Mouse (Mus musculus) forebrain, embryonic 10.5 days (tissue): ENCODE results near the gene Inca1. TPM values are rescaled to one million over a fixed set of nuclear protein-coding genes. Genes with fewer than 3 reads are reported as not detected.
A peak's percentile ranks its signal among the peaks of the same experiment; 100 is the strongest.

ENCODE experiments used
- DNase-seq: peaks from one replicate; pipeline ENCODE4 v3.0.0-alpha.2; 2017; ENCODE audit warnings: low spot score; ENCODE audit errors: extremely low spot score
- H3K27ac ChIP-seq: fragments of 300-500 bp; sonication (generic); 2 replicates; pipeline ENCODE4 v1.5.1; 2016; ENCODE audit warnings: mild to moderate bottlenecking
- H3K27me3 ChIP-seq: fragments of 300-500 bp; sonication (generic); 2 replicates; pipeline ENCODE4 v1.6.1; 2016; ENCODE audit warnings: mild to moderate bottlenecking; ENCODE audit not compliant: poor library complexity, severe bottlenecking
- H3K36me3 ChIP-seq: fragments of 300-500 bp; sonication (generic); replicated peaks from 2 replicates; pipeline ENCODE4 v1.6.1; 2016; ENCODE audit warnings: mild to moderate bottlenecking, moderate library complexity
- H3K4me1 ChIP-seq: fragments of 300-500 bp; sonication (generic); 2 replicates; pipeline ENCODE4 v1.6.1; 2016
- H3K4me3 ChIP-seq: fragments of 300-500 bp; sonication (generic); 2 replicates; pipeline ENCODE4 v1.5.1; 2016; ENCODE audit warnings: mild to moderate bottlenecking, moderate library complexity
- H3K9me3 ChIP-seq: fragments of 300-500 bp; sonication (generic); 2 replicates; pipeline ENCODE4 v1.6.1; 2016; ENCODE audit warnings: mild to moderate bottlenecking, moderate library complexity
- WGBS: fragments of 180-500 bp; shearing (Covaris S2); methylation state at CpG from one replicate; pipeline ENCODE4 v1.1.7; 2016; 5-methylcytosine and 5-hydroxymethylcytosine counted together
- polyA plus RNA-seq: library from polyadenylated mRNA; unstranded; fragments of >200 nt; fragmentation: Nextera tagmentation; extraction: Ambion mirVana; gene quantifications from 2 replicates; pipeline ENCODE4 v1.2.1, GENCODE M21; 2016

Gene Inca1
- polyA plus RNA-seq, 1 experiment from 2014 or later = 1.1 TPM

DNA sequence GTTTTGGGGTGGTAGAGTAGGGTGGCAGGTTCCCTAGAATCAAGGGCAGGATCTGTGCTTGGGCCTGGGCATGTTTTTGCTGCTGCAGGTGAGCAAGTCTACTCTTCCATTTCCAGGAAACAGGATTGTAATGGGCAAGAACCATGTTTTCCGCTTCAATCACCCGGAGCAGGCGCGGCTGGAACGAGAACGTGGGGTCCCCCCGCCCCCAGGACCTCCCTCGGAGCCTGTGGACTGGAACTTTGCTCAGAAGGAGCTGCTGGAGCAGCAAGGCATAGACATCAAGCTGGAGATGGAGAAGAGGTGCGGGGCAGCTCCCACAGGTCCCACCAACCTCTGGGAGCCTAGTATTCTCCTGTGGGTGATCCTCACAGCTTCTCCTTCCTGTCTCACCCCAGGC is 24.8 kb upstream of the Inca1 start:
- Histone ChIP-seq H3K27me3 (no peaks in the 10 kb centered on the region), H3K4me1 (no peaks in the 10 kb centered on the region), H3K36me3 (peaks cover 96% of the 10 kb centered on the region), H3K27ac (no peak overlapping the region), H3K9me3 (no peaks in the 10 kb centered on the region), H3K4me3 (no peak overlapping the region)
- DNase-seq = no peak
- 93% methylated on average over 9 of the region's 9 CpGs for WGBS

DNA sequence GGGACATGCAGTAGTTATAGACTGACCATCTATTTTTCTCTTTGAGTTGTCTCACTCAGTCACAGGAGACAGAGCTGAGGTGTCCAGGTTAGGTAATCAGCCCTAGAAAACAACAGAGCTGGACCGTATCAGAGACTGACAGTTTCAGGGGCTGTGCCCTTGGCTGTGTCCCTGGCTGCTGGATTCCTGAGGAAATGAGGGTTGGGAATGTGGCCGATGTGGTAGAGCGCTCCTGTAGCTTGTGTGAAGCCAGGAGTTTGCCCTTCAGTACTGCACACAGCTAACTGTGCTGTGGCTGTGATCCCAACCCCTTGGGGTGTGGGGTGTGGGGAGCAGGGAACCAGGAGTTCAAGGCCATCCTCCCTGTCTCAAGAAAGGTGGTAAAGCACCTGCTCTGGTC is 21.1 kb upstream of the Inca1 start:
- Histone ChIP-seq H3K4me1 (no peaks in the 10 kb centered on the region), H3K27me3 (no peaks in the 10 kb centered on the region), H3K27ac (no peak overlapping the region), H3K9me3 (no peaks in the 10 kb centered on the region), H3K36me3 (peaks cover 99% of the 10 kb centered on the region), H3K4me3 (no peak overlapping the region)
- WGBS = 96% methylated on average over 3 of the region's 3 CpGs
- DNase-seq = no peak

DNA sequence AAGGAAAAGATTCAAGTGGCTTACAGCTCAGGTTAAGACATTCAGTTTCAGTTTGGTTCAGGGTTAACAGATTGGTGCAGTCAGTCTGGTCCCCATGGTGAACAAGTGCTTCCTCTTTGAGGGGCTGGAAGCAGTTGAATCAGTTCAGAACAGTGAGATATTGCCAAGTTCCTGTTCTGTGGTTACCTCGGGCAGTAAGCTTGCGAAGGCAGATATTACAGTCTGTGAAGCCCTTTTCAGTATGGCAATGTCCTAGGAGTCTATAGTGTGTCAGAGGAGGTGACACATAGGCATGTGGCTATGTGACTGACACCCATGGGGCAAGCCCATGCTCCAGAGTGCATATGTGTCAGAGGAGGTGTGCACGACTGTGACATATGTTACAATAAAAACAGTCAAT is 20.6 kb upstream of the Inca1 start:
- DNase-seq = no peak
- Histone ChIP-seq H3K27ac (no peak overlapping the region), H3K4me3 (no peak overlapping the region), H3K36me3 (peaks cover 98% of the 10 kb centered on the region), H3K27me3 (no peaks in the 10 kb centered on the region), H3K9me3 (no peaks in the 10 kb centered on the region), H3K4me1 (no peaks in the 10 kb centered on the region)
- 93% methylated on average over 3 of the region's 3 CpGs for WGBS

DNA sequence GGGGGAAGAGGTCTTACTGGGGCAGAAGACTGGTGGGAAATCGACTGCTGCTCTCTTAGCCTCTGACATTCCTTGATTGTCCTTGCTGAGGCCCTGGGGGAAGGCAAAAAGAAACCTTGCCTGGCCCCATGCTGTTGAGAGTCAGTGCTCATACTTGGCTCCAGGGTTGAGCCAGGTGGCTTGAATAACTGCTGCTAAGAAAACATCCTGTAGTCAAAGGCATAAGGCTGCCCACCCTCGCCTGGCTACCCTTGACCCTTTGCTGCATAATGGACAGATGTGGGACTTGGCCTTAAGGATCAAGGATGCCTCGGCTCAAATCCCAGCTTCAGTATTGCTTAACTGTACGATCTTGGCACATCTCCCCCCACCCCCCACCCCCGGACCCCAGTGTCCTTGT is 18.5 kb upstream of the Inca1 start:
- Histone ChIP-seq H3K27me3 (no peaks in the 10 kb centered on the region), H3K4me1 (no peaks in the 10 kb centered on the region), H3K4me3 (no peak overlapping the region), H3K27ac (no peak overlapping the region), H3K9me3 (no peaks in the 10 kb centered on the region), H3K36me3 (peaks cover 88% of the 10 kb centered on the region)
- DNase-seq = no peak
- 79% methylated on average over 5 of the region's 5 CpGs for WGBS

DNA sequence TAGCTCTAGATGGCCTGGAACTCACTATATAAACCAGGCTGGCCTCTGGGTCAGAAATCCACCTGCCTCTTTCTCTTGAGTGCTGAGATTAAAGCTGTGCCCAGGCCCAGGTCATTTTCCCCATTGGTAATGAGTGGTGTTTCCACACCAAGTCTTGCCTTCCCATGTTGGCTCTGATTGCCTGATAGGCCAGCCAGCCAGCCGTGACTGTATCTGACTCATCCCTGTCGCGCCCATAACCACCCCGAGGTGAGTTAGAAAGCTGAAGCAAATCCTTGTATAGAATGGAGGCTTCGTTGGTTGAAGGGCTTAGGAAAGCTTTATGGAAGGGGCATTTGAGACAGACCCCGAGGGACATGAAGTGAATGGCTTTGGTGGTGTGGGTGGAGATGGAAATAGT is 15.9 kb upstream of the Inca1 start:
- H3K27me3 ChIP-seq = no peaks in the 10 kb centered on the region
- DNase-seq = no peak
- WGBS = 95% methylated on average over 6 of the region's 6 CpGs
- H3K27ac ChIP-seq = no peak overlapping the region
- no peaks in the 10 kb centered on the region for H3K4me1 ChIP-seq
- H3K4me3 ChIP-seq = no peak overlapping the region
- H3K36me3 ChIP-seq = peaks cover 87% of the 10 kb centered on the region
- H3K9me3 ChIP-seq = no peaks in the 10 kb centered on the region

DNA sequence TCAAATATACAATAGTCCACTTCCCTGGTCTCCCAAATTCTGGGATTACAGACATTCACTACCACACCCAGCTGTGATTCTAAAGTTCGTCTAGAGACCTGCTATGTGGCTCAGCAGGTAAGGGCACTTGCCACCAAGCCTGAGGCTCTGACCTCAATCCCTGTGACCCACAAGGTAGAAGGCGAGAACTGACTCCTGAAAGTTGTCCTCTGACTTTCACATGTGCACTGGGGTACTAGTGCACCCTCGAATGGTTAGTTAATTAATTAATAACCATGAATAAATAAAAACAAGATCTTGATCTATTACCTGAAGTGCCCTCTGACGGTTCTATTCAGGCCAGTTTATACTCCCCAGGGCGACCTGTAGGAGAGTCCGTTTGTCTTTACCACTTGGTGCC is 13.3 kb upstream of the Inca1 start:
- no peak overlapping the region for H3K27ac ChIP-seq

DNA sequence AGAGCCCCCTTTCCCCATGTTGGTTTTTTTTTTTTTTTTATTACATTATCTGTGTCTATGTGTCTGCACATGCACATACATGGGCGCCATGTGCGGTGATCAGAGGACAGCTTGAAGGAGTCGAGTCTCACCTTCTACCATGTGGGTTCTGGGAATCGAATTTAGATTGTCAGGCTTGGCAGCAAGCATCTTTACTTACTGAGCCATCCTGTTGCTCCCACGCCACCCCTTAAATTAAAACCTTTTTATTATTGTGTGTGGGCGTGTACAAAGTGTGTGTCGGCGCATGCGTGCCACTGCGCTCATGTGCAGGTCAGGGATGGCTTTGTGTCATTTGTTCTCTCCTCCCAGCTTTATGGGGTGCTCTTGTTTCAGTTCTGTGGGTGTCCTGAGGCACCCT is 11.1 kb upstream of the Inca1 start:
- H3K4me1 ChIP-seq = no peaks in the 10 kb centered on the region

More for the DNA sequence above, 13.3 kb upstream of the Inca1 start:
- DNase-seq = no peak
- no peaks in the 10 kb centered on the region for H3K4me1 ChIP-seq
- peaks cover 87% of the 10 kb centered on the region for H3K36me3 ChIP-seq
- H3K4me3 ChIP-seq = no peak overlapping the region
- WGBS = 87% methylated on average over 6 of the region's 6 CpGs
- H3K9me3 ChIP-seq = no peaks in the 10 kb centered on the region
- no peaks in the 10 kb centered on the region for H3K27me3 ChIP-seq

DNA sequence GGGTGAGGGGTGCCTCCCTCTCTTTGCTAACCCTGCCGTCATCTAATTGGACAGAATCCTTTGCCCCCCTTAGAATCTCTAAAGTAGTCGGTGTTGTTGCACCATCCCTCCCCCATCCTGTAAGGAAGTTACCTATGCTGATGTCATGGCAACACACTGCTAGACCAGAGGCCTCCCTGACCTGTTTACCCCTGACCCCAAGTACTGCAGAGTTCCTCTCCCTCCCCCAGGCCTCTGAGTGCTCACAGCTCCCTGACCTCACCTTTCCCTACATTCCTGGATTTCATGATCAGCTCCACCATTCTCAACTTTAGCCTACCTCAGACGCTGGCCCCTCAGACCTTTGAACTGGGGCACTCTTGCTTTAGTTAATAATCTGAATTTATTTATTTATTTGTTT is 6.2 kb upstream of the Inca1 start:
- peaks cover 19% of the 10 kb centered on the region for H3K4me1 ChIP-seq
- H3K36me3 ChIP-seq = peaks cover 89% of the 10 kb centered on the region
- 87% methylated on average over 3 of the region's 3 CpGs for WGBS

More for the DNA sequence above, 11.1 kb upstream of the Inca1 start:
- H3K36me3 ChIP-seq = peaks cover 87% of the 10 kb centered on the region
- H3K27ac ChIP-seq = no peak overlapping the region
- no peak overlapping the region for H3K4me3 ChIP-seq
- no peaks in the 10 kb centered on the region for H3K27me3 ChIP-seq
- H3K9me3 ChIP-seq = no peaks in the 10 kb centered on the region
- WGBS = 95% methylated on average over 10 of the region's 10 CpGs
- DNase-seq = no peak

DNA sequence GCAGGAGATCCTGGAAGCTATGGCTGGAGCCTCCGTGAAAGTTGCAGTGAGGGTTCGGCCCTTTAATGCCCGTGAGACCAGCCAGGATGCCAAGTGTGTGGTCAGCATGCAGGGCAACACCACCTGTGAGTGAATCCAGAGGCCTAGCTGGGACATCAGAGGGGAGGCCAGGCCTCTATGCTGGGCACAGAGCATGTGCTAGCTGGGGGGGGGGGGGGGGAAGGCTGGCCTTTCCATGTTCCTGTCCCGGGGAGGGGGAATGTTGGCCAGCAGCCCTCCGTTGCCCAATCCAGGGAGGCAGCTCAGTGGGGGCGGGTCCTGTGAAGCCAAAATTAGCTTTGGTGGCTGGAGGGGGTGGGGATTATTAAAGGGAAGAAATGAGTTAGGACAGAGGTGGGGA is 2.8 kb upstream of the Inca1 start:
- 86% methylated on average over 6 of the region's 6 CpGs for WGBS
- Histone ChIP-seq H3K36me3 (peaks cover 56% of the 10 kb centered on the region), H3K9me3 (no peaks in the 10 kb centered on the region), H3K27ac (peak overlapping the region; percentile 40; the same call in 1 of the 2 replicates), H3K4me3 (no peak overlapping the region), H3K4me1 (peaks cover 33% of the 10 kb centered on the region), H3K27me3 (no peaks in the 10 kb centered on the region)
- no peak for DNase-seq

More for the DNA sequence above, 6.2 kb upstream of the Inca1 start:
- Histone ChIP-seq H3K27ac (no peak overlapping the region), H3K4me3 (no peak overlapping the region), H3K9me3 (no peaks in the 10 kb centered on the region), H3K27me3 (no peaks in the 10 kb centered on the region)
- DNase-seq = no peak

DNA sequence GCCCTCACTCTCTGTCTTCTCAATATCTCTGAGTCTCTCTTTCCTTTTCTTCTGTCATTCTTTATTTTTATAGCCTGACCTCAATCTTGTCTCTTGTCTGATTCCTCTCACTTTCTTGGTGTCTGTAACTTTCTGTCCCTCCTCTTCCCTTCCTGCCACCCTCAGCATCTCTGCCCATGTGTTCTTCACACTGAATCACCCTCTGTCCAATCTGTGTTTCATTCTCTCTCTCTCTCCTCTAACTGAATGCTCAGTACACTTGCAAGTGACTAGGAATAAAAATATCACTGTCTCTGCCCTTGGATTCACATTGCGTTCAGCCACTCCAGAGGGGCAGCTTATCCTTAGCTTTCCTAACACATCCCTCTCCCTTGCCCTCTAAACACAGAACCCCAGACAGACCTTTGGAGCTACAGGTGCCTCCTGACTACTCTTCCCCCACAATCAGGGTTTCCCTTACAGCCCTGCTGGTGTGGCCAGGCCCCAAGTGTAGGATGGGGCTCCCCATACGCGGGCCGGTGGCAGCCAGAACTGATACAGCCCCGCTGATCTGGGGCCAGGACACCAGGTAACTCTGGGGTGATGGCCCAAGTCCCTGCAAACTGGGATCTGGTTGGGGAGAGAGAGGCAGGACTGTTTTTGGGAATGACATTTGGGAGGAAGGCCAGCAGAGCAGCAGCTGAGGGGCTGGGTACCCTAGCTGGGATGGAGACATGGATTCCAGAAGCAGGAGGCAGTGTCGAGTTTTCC is 2.2 kb upstream of the Inca1 start:
- H3K9me3 ChIP-seq = no peaks in the 10 kb centered on the region
- peaks cover 33% of the 10 kb centered on the region for H3K4me1 ChIP-seq
- no peak for DNase-seq
- WGBS = 81% methylated on average over 6 of the region's 6 CpGs
- H3K36me3 ChIP-seq = peaks cover 49% of the 10 kb centered on the region
- peak overlapping the region; percentile 95 for H3K4me3 ChIP-seq
- peak overlapping the region; percentile 95 for H3K27ac ChIP-seq
- no peaks in the 10 kb centered on the region for H3K27me3 ChIP-seq

DNA sequence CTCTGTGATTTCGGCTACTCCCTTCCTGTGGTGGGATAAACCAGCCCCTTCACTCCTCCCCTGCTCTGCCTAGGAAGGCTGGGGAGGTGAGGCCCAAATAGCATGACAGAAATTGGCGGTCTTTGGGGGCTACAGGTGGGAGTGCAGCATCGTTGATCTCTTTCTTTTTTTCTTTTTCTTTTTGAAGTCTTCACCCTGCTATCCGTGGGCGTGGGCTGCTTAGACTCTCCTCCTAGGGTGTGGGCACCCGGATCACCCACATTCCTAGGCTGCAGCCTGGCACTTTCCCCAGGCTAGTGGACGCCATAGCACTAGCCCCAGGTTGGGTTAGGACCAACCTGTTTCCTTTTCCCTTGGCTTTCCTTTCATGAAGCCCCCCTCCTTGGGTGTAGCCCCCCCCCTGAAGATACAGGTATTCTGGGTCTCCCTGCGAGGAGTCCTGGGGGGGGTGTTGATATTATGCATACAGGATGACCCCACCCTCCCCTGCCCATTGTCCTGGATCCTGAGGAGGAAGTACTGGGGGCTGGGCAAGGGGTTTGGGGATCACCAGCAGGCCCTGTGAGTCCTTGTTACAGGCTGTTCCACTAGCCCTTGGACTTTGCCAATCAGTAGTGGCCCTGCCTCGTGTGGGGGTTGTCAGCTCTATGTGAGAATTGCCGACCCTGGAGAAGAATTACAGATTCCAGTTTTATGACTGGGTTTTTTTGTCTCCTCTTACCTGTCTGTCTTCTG is 1.4 kb upstream of the Inca1 start:
- H3K27ac ChIP-seq = peak overlapping the region; percentile 95
- no peaks in the 10 kb centered on the region for H3K27me3 ChIP-seq
- DNase-seq = no peak
- peaks cover 42% of the 10 kb centered on the region for H3K36me3 ChIP-seq
- peaks cover 33% of the 10 kb centered on the region for H3K4me1 ChIP-seq
- H3K9me3 ChIP-seq = no peaks in the 10 kb centered on the region
- WGBS = 17% methylated on average over 10 of the region's 10 CpGs
- peak overlapping the region; percentile 95 for H3K4me3 ChIP-seq

DNA sequence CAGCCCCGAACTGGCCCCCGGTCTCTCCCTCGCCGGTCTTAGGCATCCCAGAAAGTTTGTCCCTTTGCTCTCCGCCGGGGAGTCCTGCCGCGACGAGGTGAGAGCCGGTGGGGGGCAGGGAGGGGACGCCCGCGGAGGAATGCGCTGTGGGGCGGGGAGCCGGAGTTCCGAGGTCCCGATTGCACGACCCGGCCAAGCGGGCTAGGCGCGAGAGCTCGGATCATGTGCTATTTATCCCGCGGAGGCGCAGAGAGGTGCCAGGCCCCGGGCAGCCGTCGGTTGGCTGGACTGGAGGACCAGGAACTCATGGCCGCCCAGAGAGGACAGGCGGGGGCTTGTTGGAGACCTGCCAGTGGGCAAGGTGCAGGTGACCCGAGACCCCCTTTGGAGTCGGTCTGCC is 658 bp upstream of the Inca1 start:
- WGBS = under 1% methylated on average over 34 of the region's 34 CpGs
- Histone ChIP-seq H3K36me3 (peaks cover 34% of the 10 kb centered on the region), H3K9me3 (no peaks in the 10 kb centered on the region), H3K27me3 (no peaks in the 10 kb centered on the region), H3K4me3 (peak overlapping the region; percentile 95), H3K27ac (peak overlapping the region; percentile 95), H3K4me1 (peaks cover 33% of the 10 kb centered on the region)
- peak; percentile 62 for DNase-seq

DNA sequence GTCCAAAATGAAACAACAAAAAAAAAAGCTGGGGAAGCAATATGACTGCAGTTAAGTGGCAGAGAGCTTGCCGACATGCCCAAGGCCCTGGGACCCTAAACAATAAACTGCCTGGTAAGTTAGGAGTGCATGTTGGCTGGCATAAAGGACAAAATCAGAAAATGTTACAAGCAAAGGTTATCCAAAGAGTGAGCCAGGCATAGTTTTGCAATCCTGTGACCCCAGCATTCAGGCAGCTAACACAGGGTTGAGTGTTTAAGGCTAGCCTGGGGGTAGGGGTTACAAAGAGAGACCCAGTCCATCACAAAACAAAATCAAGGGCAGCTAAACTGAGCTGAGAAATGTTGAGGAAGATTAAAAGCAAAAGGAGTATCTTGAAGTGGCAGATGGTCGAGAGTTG is 904 bp downstream of the Inca1 start:
- DNase-seq = no peak
- 0 out of 2 replicates have a peak overlapping the region, but pooled peaks have one; percentile 95 for H3K4me3 ChIP-seq

More for the DNA sequence above, 904 bp downstream of the Inca1 start:
- WGBS = 74% methylated on average over 2 of the region's 2 CpGs
- no peaks in the 10 kb centered on the region for H3K27me3 ChIP-seq
- no peaks in the 10 kb centered on the region for H3K9me3 ChIP-seq
- H3K4me1 ChIP-seq = peaks cover 33% of the 10 kb centered on the region
- H3K36me3 ChIP-seq = peaks cover 18% of the 10 kb centered on the region
- H3K27ac ChIP-seq = no peak overlapping the region
